16 mouse cellular contexts compared by ENCODE assay signal in the genomic region with DNA sequence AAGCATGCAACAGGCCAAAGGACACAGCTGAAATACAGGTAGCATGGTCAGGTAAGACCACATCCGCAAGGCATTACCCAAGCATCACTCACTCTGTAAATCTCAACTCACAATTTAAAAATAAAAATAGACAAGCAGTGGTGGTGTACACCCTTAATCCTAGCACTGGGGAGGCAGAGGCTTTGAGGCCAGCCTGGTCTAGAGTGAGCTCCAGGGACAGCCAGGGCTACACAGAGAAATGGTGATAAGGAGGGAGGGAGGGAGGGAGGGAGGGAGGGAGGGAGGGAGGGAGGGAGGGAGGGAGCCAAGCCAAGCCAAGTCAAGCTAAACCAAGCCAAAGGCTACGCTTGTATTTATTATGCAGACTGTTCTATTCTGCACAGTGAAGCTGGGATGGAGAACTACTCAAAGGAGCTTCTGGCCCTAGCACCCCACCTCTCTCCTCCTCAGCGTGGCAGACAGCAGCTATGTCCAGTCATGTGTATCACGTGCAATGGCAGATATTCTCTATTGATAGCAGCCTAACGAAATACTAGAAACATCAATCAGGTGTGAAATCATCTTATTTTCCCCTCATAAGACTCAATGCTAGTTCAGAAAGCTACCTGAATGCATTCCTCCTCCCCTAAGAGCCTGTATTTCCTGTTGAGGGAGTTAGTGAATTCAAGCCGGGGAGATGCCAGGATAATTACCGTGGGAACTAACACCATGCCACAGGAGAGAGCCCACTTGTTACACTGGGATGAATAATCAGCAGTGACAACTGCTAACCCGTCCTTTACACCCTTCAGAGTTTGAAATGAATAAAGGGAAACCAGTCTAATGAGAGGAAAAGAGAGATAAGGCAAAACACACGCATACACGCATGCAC. TPM values are rescaled to one million over a fixed set of nuclear protein-coding genes. Genes with fewer than 3 reads are reported as not detected.
A peak's percentile ranks its signal among the peaks of the same experiment; 100 is the strongest.
DNase-seq lines count a peak whose midpoint lies in the region; ATAC-seq and TF ChIP-seq lines count a peak whose summit lies in the region.
"Had no signal": no experiment of that assay in that cellular context is flagged by ENCODE, and none has a peak within 500 bp of the region (broad histone marks: within the 10 kb centered on the region; RNA-seq: fewer than 3 reads in every experiment).

No protein-coding gene starts in this region.

- no peak overlapping the region for H3K4me3 ChIP-seq in embryonic facial prominence, embryonic 11.5 days (ENCODE audit: low read depth, low read length)
- H3K4me3 ChIP-seq in embryonic facial prominence, embryonic 10.5 days = no peak overlapping the region
- no peak overlapping the region for H3K4me3 ChIP-seq in midbrain, embryonic 12.5 days
- no peak overlapping the region for H3K4me3 ChIP-seq in midbrain, embryonic 11.5 days (ENCODE audit: low read depth, low read length)
- H3K4me3 ChIP-seq in intestine, postnatal 0 days (ENCODE audit: low read depth, low read length) = 0 out of 2 replicates have a peak overlapping the region, but pooled peaks have one; percentile 13
- H3K4me3 ChIP-seq in stomach, embryonic 15.5 days (replicated peaks) = no peak overlapping the region
- H3K4me3 ChIP-seq: heart, embryonic 12.5 days; limb, embryonic 13.5 days had no signal

- peak; percentile 42 for DNase-seq in embryonic facial prominence, embryonic 11.5 days (ENCODE audit: low spot score)
- no peak for DNase-seq in embryonic facial prominence, embryonic 10.5 days (ENCODE audit: low spot score)
- DNase-seq in midbrain, embryonic 11.5 days (ENCODE audit: low spot score, missing footprints) = no peak
- DNase-seq in adrenal gland, postnatal 14 days = no peak
- no peak for DNase-seq in thymus, postnatal 10 days (ENCODE audit: low spot score in 2 of 2)
- DNase-seq: adrenal gland, adult 2 months; cerebellum, postnatal 10 days; gastrocnemius, postnatal 10 days; kidney, postnatal 36 days; liver, postnatal 0 days; lung, postnatal 4 days had no signal

- ATAC-seq in embryonic facial prominence, embryonic 11.5 days (replicated peaks; ENCODE audit: insufficient number of reproducible peaks, low FRiP score, low TSS enrichment, low read depth) = no peak
- ATAC-seq in midbrain, embryonic 12.5 days (ENCODE audit: low FRiP score, low read depth) = peak; percentile 19; the same call in 1 of the 2 replicates
- no peak for ATAC-seq in midbrain, embryonic 11.5 days (ENCODE audit: low FRiP score)
- 0 out of 2 replicates have a peak, but pooled peaks have one; percentile 17 for ATAC-seq in intestine, postnatal 0 days
- no peak for ATAC-seq in stomach, embryonic 15.5 days (ENCODE audit: insufficient read depth, low FRiP score, low read depth)
- ATAC-seq: liver, postnatal 0 days had no signal

- H3K27me3 ChIP-seq in embryonic facial prominence, embryonic 11.5 days (ENCODE audit: control insufficient read depth, insufficient read depth, low read length) = no peaks in the 10 kb centered on the region
- H3K27me3 ChIP-seq in embryonic facial prominence, embryonic 10.5 days (replicated peaks; ENCODE audit: low read depth, poor library complexity, severe bottlenecking) = no peaks in the 10 kb centered on the region
- no peaks in the 10 kb centered on the region for H3K27me3 ChIP-seq in midbrain, embryonic 12.5 days
- H3K27me3 ChIP-seq in midbrain, embryonic 11.5 days (ENCODE audit: control insufficient read depth, insufficient read depth, low read length) = no peaks in the 10 kb centered on the region
- no peaks in the 10 kb centered on the region for H3K27me3 ChIP-seq in intestine, postnatal 0 days (replicated peaks; ENCODE audit: control insufficient read depth, insufficient read depth, low read length)
- H3K27me3 ChIP-seq in stomach, embryonic 15.5 days (replicated peaks) = no peaks in the 10 kb centered on the region
- H3K27me3 ChIP-seq: heart, embryonic 12.5 days; limb, embryonic 13.5 days had no signal

- no peak overlapping the region for H3K9ac ChIP-seq in embryonic facial prominence, embryonic 11.5 days (replicated peaks; ENCODE audit: low read length)
- 0 out of 2 replicates have a peak overlapping the region, but pooled peaks have one; percentile 8 for H3K9ac ChIP-seq in midbrain, embryonic 12.5 days (replicated peaks)
- H3K9ac ChIP-seq in midbrain, embryonic 11.5 days (ENCODE audit: low read length) = no peak overlapping the region
- H3K9ac ChIP-seq in intestine, postnatal 0 days (ENCODE audit: low read depth, low read length) = no peak overlapping the region
- no peak overlapping the region for H3K9ac ChIP-seq in stomach, embryonic 15.5 days
- H3K9ac ChIP-seq: heart, embryonic 12.5 days; limb, embryonic 13.5 days; liver, postnatal 0 days had no signal

- no peaks in the 10 kb centered on the region for H3K9me3 ChIP-seq in embryonic facial prominence, embryonic 11.5 days (replicated peaks; ENCODE audit: control insufficient read depth, low read length)
- peaks cover 5% of the 10 kb centered on the region for H3K9me3 ChIP-seq in embryonic facial prominence, embryonic 10.5 days
- no peaks in the 10 kb centered on the region for H3K9me3 ChIP-seq in midbrain, embryonic 12.5 days
- H3K9me3 ChIP-seq in midbrain, embryonic 11.5 days (ENCODE audit: control insufficient read depth, low read length) = no peaks in the 10 kb centered on the region
- H3K9me3 ChIP-seq in intestine, postnatal 0 days (ENCODE audit: control insufficient read depth) = no peaks in the 10 kb centered on the region
- no peaks in the 10 kb centered on the region for H3K9me3 ChIP-seq in stomach, embryonic 15.5 days
- H3K9me3 ChIP-seq: heart, embryonic 12.5 days; limb, embryonic 13.5 days had no signal

- no peak for TF ChIP-seq CTCF in intestine, postnatal 0 days (IDR thresholded peaks at IDR 0.05; ENCODE audit: low read depth)

- no peak overlapping the region for H3K27ac ChIP-seq in embryonic facial prominence, embryonic 11.5 days (replicated peaks; ENCODE audit: low read depth, low read length)
- no peak overlapping the region for H3K27ac ChIP-seq in embryonic facial prominence, embryonic 10.5 days (replicated peaks)
- H3K27ac ChIP-seq in midbrain, embryonic 12.5 days (replicated peaks) = no peak overlapping the region
- H3K27ac ChIP-seq in midbrain, embryonic 11.5 days (ENCODE audit: low read depth, low read length) = no peak overlapping the region
- no peak overlapping the region for H3K27ac ChIP-seq in intestine, postnatal 0 days (ENCODE audit: low read depth, low read length)
- peak overlapping the region; percentile 59 for H3K27ac ChIP-seq in stomach, embryonic 15.5 days
- H3K27ac ChIP-seq: limb, embryonic 13.5 days had no signal

- H3K36me3 ChIP-seq in embryonic facial prominence, embryonic 11.5 days (replicated peaks; ENCODE audit: control insufficient read depth, insufficient read depth, low read depth, low read length) = no peaks in the 10 kb centered on the region
- peaks cover 4% of the 10 kb centered on the region for H3K36me3 ChIP-seq in embryonic facial prominence, embryonic 10.5 days (replicated peaks)
- H3K36me3 ChIP-seq in midbrain, embryonic 12.5 days = 0 out of 2 replicates have a peak, but pooled peaks cover 3% of the 10 kb centered on the region
- H3K36me3 ChIP-seq in midbrain, embryonic 11.5 days (ENCODE audit: control insufficient read depth, insufficient read depth, low read length) = no peaks in the 10 kb centered on the region
- no peaks in the 10 kb centered on the region for H3K36me3 ChIP-seq in intestine, postnatal 0 days (ENCODE audit: control insufficient read depth, insufficient read depth)
- H3K36me3 ChIP-seq in stomach, embryonic 15.5 days = no peaks in the 10 kb centered on the region
- H3K36me3 ChIP-seq: limb, embryonic 13.5 days had no signal

- H3K4me1 ChIP-seq in embryonic facial prominence, embryonic 11.5 days (ENCODE audit: control insufficient read depth, insufficient read depth, low read length) = peaks cover 2% of the 10 kb centered on the region
- H3K4me1 ChIP-seq in embryonic facial prominence, embryonic 10.5 days = peaks cover 48% of the 10 kb centered on the region
- H3K4me1 ChIP-seq in midbrain, embryonic 12.5 days = peaks cover 30% of the 10 kb centered on the region
- peaks cover 22% of the 10 kb centered on the region for H3K4me1 ChIP-seq in midbrain, embryonic 11.5 days (ENCODE audit: control insufficient read depth, insufficient read depth, low read length)
- peaks cover 4% of the 10 kb centered on the region for H3K4me1 ChIP-seq in intestine, postnatal 0 days (replicated peaks; ENCODE audit: control insufficient read depth, insufficient read depth, low read length)
- peaks cover 14% of the 10 kb centered on the region; the same call in 1 of the 2 replicates for H3K4me1 ChIP-seq in stomach, embryonic 15.5 days

- no peak overlapping the region for H3K4me2 ChIP-seq in embryonic facial prominence, embryonic 11.5 days (ENCODE audit: low read depth, low read length)
- H3K4me2 ChIP-seq in midbrain, embryonic 12.5 days (replicated peaks) = no peak overlapping the region
- H3K4me2 ChIP-seq in midbrain, embryonic 11.5 days = no peak overlapping the region
- peak overlapping the region; percentile 58 for H3K4me2 ChIP-seq in intestine, postnatal 0 days (replicated peaks; ENCODE audit: low read depth)
- H3K4me2 ChIP-seq in stomach, embryonic 15.5 days = no peak overlapping the region
- H3K4me2 ChIP-seq: heart, embryonic 12.5 days; limb, embryonic 13.5 days had no signal

- 58% methylated on average over 10 of the region's 10 CpGs for WGBS in embryonic facial prominence, embryonic 11.5 days
- WGBS in embryonic facial prominence, embryonic 10.5 days = 60% methylated on average over 10 of the region's 10 CpGs
- 38% methylated on average over 10 of the region's 10 CpGs for WGBS in midbrain, embryonic 12.5 days
- 37% methylated on average over 10 of the region's 10 CpGs for WGBS in midbrain, embryonic 11.5 days
- 45% methylated on average over 10 of the region's 10 CpGs for WGBS in intestine, postnatal 0 days
- WGBS in stomach, embryonic 15.5 days = 56% methylated on average over 10 of the region's 10 CpGs

RNA-seq across cellular contexts. Expression of a gene that starts 33.8 kb away (rescaled TPM):
- polyA plus RNA-seq in embryonic facial prominence, embryonic 11.5 days (2014; fragmentation: Nextera tagmentation; extraction: Ambion mirVana) = 21.2 and 25.4 TPM in 2 replicates
- polyA plus RNA-seq in embryonic facial prominence, embryonic 10.5 days (2016; fragmentation: Nextera tagmentation; extraction: Ambion mirVana) = 18.8 and 19.0 TPM in 2 replicates
- 22.8 and 24.4 TPM in 2 replicates for polyA plus RNA-seq in midbrain, embryonic 12.5 days (2016; fragmentation: Nextera tagmentation; extraction: Ambion mirVana)
- 23.2 and 24.2 TPM in 2 replicates for polyA plus RNA-seq in midbrain, embryonic 11.5 days (2014; fragmentation: Nextera tagmentation; extraction: Ambion mirVana)
- 10.6 and 12.4 TPM in 2 replicates for polyA plus RNA-seq in intestine, postnatal 0 days (2015; fragmentation: Nextera tagmentation; extraction: Ambion mirVana)
- 17.7 and 19.9 TPM in 2 replicates for polyA plus RNA-seq in stomach, embryonic 15.5 days (2015; fragmentation: Nextera tagmentation; extraction: Ambion mirVana)
- 38.5 and 41.5 TPM in 2 replicates for total RNA-seq in adrenal gland, postnatal 14 days (2021)

Comparison
In these comparisons a context has a peak if more than half of its experiments do, and no peak if none do; other contexts are left out.
1. ATAC-seq: peak in midbrain, embryonic 12.5 days (single experiment) and intestine, postnatal 0 days (single experiment); none in embryonic facial prominence, embryonic 11.5 days (single experiment), midbrain, embryonic 11.5 days (single experiment) and stomach, embryonic 15.5 days (single experiment).